Mouse (Mus musculus): Measurements from ENCODE around the gene Tmem19. TPM values are rescaled to one million over a fixed set of nuclear protein-coding genes. Genes with fewer than 3 reads are reported as not detected.
A peak's percentile ranks its signal among the peaks of the same experiment; 100 is the strongest.

Gene Tmem19
- 26.0 and 31.1 TPM in 2 replicates for polyA plus RNA-seq (2015; fragmentation: Nextera tagmentation; extraction: Ambion mirVana)

GRCm38 (mm10) chr10:115361840-115362622, at the start of gene Tmem19:
Tmem19 (minus strand) TSS chr10:115362501.
- TF ChIP-seq EP300 (IDR thresholded peaks at IDR 0.05) (no peak), CTCF (IDR thresholded peaks at IDR 0.05) (peak; percentile 20; the same call in 1 of the 2 replicates)
- Histone ChIP-seq H3K36me3 (ENCODE audit: insufficient read depth, low read length) (0 out of 2 replicates have a peak, but pooled peaks cover 1% of the 10 kb centered on the region), H3K4me3 (ENCODE audit: low read depth, low read length) (peak within 1 kb of the TSS; percentile 51), H3K27ac (ENCODE audit: low read length) (peak within 1 kb of the TSS; percentile 93), H3K9me3 (ENCODE audit: low read length) (no peaks in the 10 kb centered on the region), H3K4me2 (replicated peaks; ENCODE audit: low read depth, low read length) (peak within 1 kb of the TSS; percentile 64), H3K27me3 (replicated peaks; ENCODE audit: insufficient read depth, low read length) (no peaks in the 10 kb centered on the region), H3K4me1 (ENCODE audit: insufficient read depth, low read depth, low read length) (no peaks in the 10 kb centered on the region; the same call in 1 of the 2 replicates), H3K9ac (replicated peaks; ENCODE audit: low read depth) (peak within 1 kb of the TSS; percentile 37)
- WGBS, result under 1% methylated on average over 39 of the region's 58 CpGs
- DNase-seq (ENCODE audit: low spot score) (peak; percentile 99), ATAC-seq (peak; percentile 100)

GRCm38 (mm10) chr10:115406393-115406792, 44.1 kb upstream of the Tmem19 start:
- Histone ChIP-seq H3K27me3 (replicated peaks; ENCODE audit: insufficient read depth, low read length) (no peaks in the 10 kb centered on the region), H3K27ac (ENCODE audit: low read length) (no peak overlapping the region), H3K36me3 (ENCODE audit: insufficient read depth, low read length) (peaks cover 27% of the 10 kb centered on the region), H3K9ac (replicated peaks; ENCODE audit: low read depth) (no peak overlapping the region), H3K4me3 (ENCODE audit: low read depth, low read length) (no peak overlapping the region), H3K4me2 (replicated peaks; ENCODE audit: low read depth, low read length) (no peak overlapping the region), H3K4me1 (ENCODE audit: insufficient read depth, low read depth, low read length) (no peaks in the 10 kb centered on the region), H3K9me3 (ENCODE audit: low read length) (no peaks in the 10 kb centered on the region)
- WGBS, result 59% methylated on average over 6 of the region's 6 CpGs
- ATAC-seq, result no peak
- TF ChIP-seq EP300 (IDR thresholded peaks at IDR 0.05), result no peak
- TF ChIP-seq CTCF (IDR thresholded peaks at IDR 0.05), result peak; percentile 73
- DNase-seq (ENCODE audit: low spot score), result peak; percentile 75

GRCm38 (mm10) chr10:115391896-115392295, 29.6 kb upstream of the Tmem19 start:
- H3K9ac ChIP-seq (replicated peaks; ENCODE audit: low read depth), result no peak overlapping the region
- TF ChIP-seq EP300 (IDR thresholded peaks at IDR 0.05), result no peak
- TF ChIP-seq CTCF (IDR thresholded peaks at IDR 0.05), result no peak
- H3K4me2 ChIP-seq (replicated peaks; ENCODE audit: low read depth, low read length), result no peak overlapping the region
- H3K4me1 ChIP-seq (ENCODE audit: insufficient read depth, low read depth, low read length), result no peaks in the 10 kb centered on the region
- H3K27ac ChIP-seq (ENCODE audit: low read length), result no peak overlapping the region
- H3K4me3 ChIP-seq (ENCODE audit: low read depth, low read length), result no peak overlapping the region
- 92% methylated on average over 1 of the region's 1 CpGs for WGBS
- peaks cover 12% of the 10 kb centered on the region; the same call in 1 of the 2 replicates for H3K36me3 ChIP-seq (ENCODE audit: insufficient read depth, low read length)
- no peaks in the 10 kb centered on the region for H3K9me3 ChIP-seq (ENCODE audit: low read length)
- DNase-seq (ENCODE audit: low spot score), result no peak
- no peaks in the 10 kb centered on the region for H3K27me3 ChIP-seq (replicated peaks; ENCODE audit: insufficient read depth, low read length)
- ATAC-seq, result no peak

GRCm38 (mm10) chr10:115391076-115391475, 28.8 kb upstream of the Tmem19 start:
- WGBS, result 79% methylated on average over 4 of the region's 4 CpGs

GRCm38 (mm10) chr10:115387891-115388290, 25.6 kb upstream of the Tmem19 start:
- WGBS, result 73% methylated on average over 3 of the region's 3 CpGs
- Histone ChIP-seq H3K36me3 (ENCODE audit: insufficient read depth, low read length) (peaks cover 4% of the 10 kb centered on the region; the same call in 1 of the 2 replicates), H3K4me3 (ENCODE audit: low read depth, low read length) (no peak overlapping the region), H3K4me1 (ENCODE audit: insufficient read depth, low read depth, low read length) (no peaks in the 10 kb centered on the region), H3K27ac (ENCODE audit: low read length) (no peak overlapping the region), H3K4me2 (replicated peaks; ENCODE audit: low read depth, low read length) (no peak overlapping the region), H3K27me3 (replicated peaks; ENCODE audit: insufficient read depth, low read length) (no peaks in the 10 kb centered on the region), H3K9ac (replicated peaks; ENCODE audit: low read depth) (no peak overlapping the region), H3K9me3 (ENCODE audit: low read length) (no peaks in the 10 kb centered on the region)
- TF ChIP-seq EP300 (IDR thresholded peaks at IDR 0.05) (no peak), CTCF (IDR thresholded peaks at IDR 0.05) (no peak)
- ATAC-seq (no peak), DNase-seq (ENCODE audit: low spot score) (no peak)

More at GRCm38 (mm10) chr10:115391076-115391475, 28.8 kb upstream of the Tmem19 start:
- Histone ChIP-seq H3K9ac (replicated peaks; ENCODE audit: low read depth) (no peak overlapping the region), H3K36me3 (ENCODE audit: insufficient read depth, low read length) (peaks cover 12% of the 10 kb centered on the region; the same call in 1 of the 2 replicates), H3K9me3 (ENCODE audit: low read length) (no peaks in the 10 kb centered on the region), H3K4me2 (replicated peaks; ENCODE audit: low read depth, low read length) (no peak overlapping the region), H3K4me3 (ENCODE audit: low read depth, low read length) (no peak overlapping the region), H3K4me1 (ENCODE audit: insufficient read depth, low read depth, low read length) (no peaks in the 10 kb centered on the region), H3K27ac (ENCODE audit: low read length) (no peak overlapping the region), H3K27me3 (replicated peaks; ENCODE audit: insufficient read depth, low read length) (no peaks in the 10 kb centered on the region)
- no peak for DNase-seq (ENCODE audit: low spot score)
- TF ChIP-seq EP300 (IDR thresholded peaks at IDR 0.05), result no peak
- TF ChIP-seq CTCF (IDR thresholded peaks at IDR 0.05), result no peak
- no peak for ATAC-seq

All from lung, postnatal 0 days (tissue).